Mouse (Mus musculus): ENCODE measurements around the gene Det1.

Gene Det1

GRCm38 (mm10) chr7:78846737-78847434 lies at the start of gene Det1:
Gene Det1 (minus strand): TSS chr7:78847263.
- peak; percentile 95 for DNase-seq (ENCODE audit: low spot score)

- DNase-seq (ENCODE audit: low spot score): peak; percentile 99
These were observed 48.7 kb upstream of the Det1 start, which contains the start of gene Aen for GRCm38 (mm10) chr7:78895653-78896333. Gene Aen (plus strand): TSS chr7:78895854.

GRCm38 (mm10) chr7:78895021-78895652 lies 48.1 kb upstream of the Det1 start:
- DNase-seq (ENCODE audit: low spot score): no peak

- no peak for DNase-seq (ENCODE audit: low spot score)
These were observed 46.9 kb upstream of the Det1 start for GRCm38 (mm10) chr7:78893917-78894316.

- peak; percentile 95 for DNase-seq (ENCODE audit: low spot score)
These were observed 43.6 kb upstream of the Det1 start for GRCm38 (mm10) chr7:78890641-78891040.

GRCm38 (mm10) chr7:78887431-78887842 lies 40.4 kb upstream of the Det1 start:
- DNase-seq (ENCODE audit: low spot score): peak; percentile 86

- DNase-seq (ENCODE audit: low spot score): peak; percentile 41
These were observed 39.4 kb upstream of the Det1 start for GRCm38 (mm10) chr7:78886496-78886895.

- peak; percentile 23 for DNase-seq (ENCODE audit: low spot score)
These were observed 38.3 kb upstream of the Det1 start for GRCm38 (mm10) chr7:78885404-78885803.

GRCm38 (mm10) chr7:78884139-78884538 lies 37.1 kb upstream of the Det1 start:
- peak; percentile 86 for DNase-seq (ENCODE audit: low spot score)

GRCm38 (mm10) chr7:78883726-78884060 lies 36.6 kb upstream of the Det1 start:
- no peak for DNase-seq (ENCODE audit: low spot score)

- DNase-seq (ENCODE audit: low spot score): peak; percentile 49
These were observed 36.1 kb upstream of the Det1 start for GRCm38 (mm10) chr7:78883016-78883725.

- peak; percentile 89 for DNase-seq (ENCODE audit: low spot score)
These were observed 35.4 kb upstream of the Det1 start for GRCm38 (mm10) chr7:78882469-78882837.

- DNase-seq (ENCODE audit: low spot score): peak; percentile 44
These were observed 34.8 kb upstream of the Det1 start for GRCm38 (mm10) chr7:78881607-78882468.

- DNase-seq (ENCODE audit: low spot score): no peak
These were observed 25.8 kb upstream of the Det1 start for GRCm38 (mm10) chr7:78872831-78873230.

GRCm38 (mm10) chr7:78872366-78872765 lies 25.3 kb upstream of the Det1 start:
- DNase-seq (ENCODE audit: low spot score): no peak

GRCm38 (mm10) chr7:78868731-78869130 lies 21.7 kb upstream of the Det1 start:
- DNase-seq (ENCODE audit: low spot score): no peak

GRCm38 (mm10) chr7:78865212-78865949 lies 18.3 kb upstream of the Det1 start:
- DNase-seq (ENCODE audit: low spot score): no peak

- DNase-seq (ENCODE audit: low spot score): no peak
These were observed 17.4 kb upstream of the Det1 start for GRCm38 (mm10) chr7:78864446-78864802.

GRCm38 (mm10) chr7:78863796-78864445 lies 16.9 kb upstream of the Det1 start:
- DNase-seq (ENCODE audit: low spot score): no peak

- no peak for DNase-seq (ENCODE audit: low spot score)
These were observed 8.1 kb upstream of the Det1 start for GRCm38 (mm10) chr7:78855044-78855655.

All from retina, embryonic 14.5 days (tissue).